Mouse (Mus musculus) splenic B cell, adult 2 months (primary cell): ENCODE results near the gene Gm4952.

Experiments used
- DNase-seq: peaks from one replicate; pipeline ENCODE4 v3.0.0-alpha.2; 2011; ENCODE audit warnings: low read depth, low spot score
- H3K27me3 ChIP-seq: 2 replicates; pipeline ENCODE4 v1.6.1; 2012; ENCODE audit warnings: mild to moderate bottlenecking, low read length, moderate library complexity, mixed read lengths; ENCODE audit not compliant: control insufficient read depth, poor library complexity, insufficient read depth, severe bottlenecking
- H3K36me3 ChIP-seq: 2 replicates; pipeline ENCODE4 v1.6.1; 2012; ENCODE audit warnings: mild to moderate bottlenecking, low read length, moderate library complexity, mixed read lengths; ENCODE audit not compliant: control insufficient read depth, poor library complexity, insufficient read depth, severe bottlenecking

The Gm4952 gene

GRCm38 (mm10) chr19:12599674-12600073 is at the start of gene Gm4952:
Gm4952 (plus strand) TSS chr19:12599974.
- no peaks in the 10 kb centered on the region for H3K36me3 ChIP-seq
- no peaks in the 10 kb centered on the region for H3K27me3 ChIP-seq
- DNase-seq, result no peak

- no peaks in the 10 kb centered on the region for H3K36me3 ChIP-seq
- no peaks in the 10 kb centered on the region for H3K27me3 ChIP-seq
- no peak for DNase-seq
Measured at GRCm38 (mm10) chr19:12550005-12550942, 49.5 kb upstream of the Gm4952 start.

- DNase-seq, result peak; percentile 59
- Histone ChIP-seq H3K27me3 (no peaks in the 10 kb centered on the region), H3K36me3 (no peaks in the 10 kb centered on the region)
Measured at GRCm38 (mm10) chr19:12556293-12556692, 43.5 kb upstream of the Gm4952 start.

GRCm38 (mm10) chr19:12558219-12558618 is 41.6 kb upstream of the Gm4952 start:
- Histone ChIP-seq H3K27me3 (no peaks in the 10 kb centered on the region), H3K36me3 (no peaks in the 10 kb centered on the region)
- no peak for DNase-seq

GRCm38 (mm10) chr19:12564197-12564596 is 35.6 kb upstream of the Gm4952 start:
- Histone ChIP-seq H3K36me3 (0 out of 2 replicates have a peak, but pooled peaks cover 3% of the 10 kb centered on the region), H3K27me3 (no peaks in the 10 kb centered on the region)
- DNase-seq, result peak; percentile 60

GRCm38 (mm10) chr19:12567011-12567410 is 32.8 kb upstream of the Gm4952 start:
- Histone ChIP-seq H3K36me3 (peaks cover 5% of the 10 kb centered on the region; the same call in 1 of the 2 replicates), H3K27me3 (no peaks in the 10 kb centered on the region)
- peak; percentile 78 for DNase-seq

GRCm38 (mm10) chr19:12570866-12571265 is 28.9 kb upstream of the Gm4952 start:
- H3K36me3 ChIP-seq, result peaks cover 7% of the 10 kb centered on the region
- no peaks in the 10 kb centered on the region for H3K27me3 ChIP-seq
- DNase-seq, result peak; percentile 43

GRCm38 (mm10) chr19:12571687-12572086 is 28.1 kb upstream of the Gm4952 start:
- Histone ChIP-seq H3K27me3 (no peaks in the 10 kb centered on the region), H3K36me3 (peaks cover 7% of the 10 kb centered on the region)
- peak; percentile 23 for DNase-seq

GRCm38 (mm10) chr19:12572614-12573265 is 27.0 kb upstream of the Gm4952 start:
- H3K36me3 ChIP-seq, result peaks cover 12% of the 10 kb centered on the region

GRCm38 (mm10) chr19:12573266-12574011 is 26.3 kb upstream of the Gm4952 start:
- H3K36me3 ChIP-seq, result peaks cover 18% of the 10 kb centered on the region
- DNase-seq, result peak; percentile 94
- H3K27me3 ChIP-seq, result no peaks in the 10 kb centered on the region

More at GRCm38 (mm10) chr19:12572614-12573265, 27.0 kb upstream of the Gm4952 start:
- no peak for DNase-seq
- H3K27me3 ChIP-seq, result no peaks in the 10 kb centered on the region

- no peaks in the 10 kb centered on the region for H3K27me3 ChIP-seq
- peak; percentile 73 for DNase-seq
- peaks cover 14% of the 10 kb centered on the region for H3K36me3 ChIP-seq
Measured at GRCm38 (mm10) chr19:12574012-12574407, 25.8 kb upstream of the Gm4952 start.

- Histone ChIP-seq H3K27me3 (no peaks in the 10 kb centered on the region), H3K36me3 (peaks cover 14% of the 10 kb centered on the region)
- DNase-seq, result no peak
Measured at GRCm38 (mm10) chr19:12575107-12575506, 24.7 kb upstream of the Gm4952 start.

- Histone ChIP-seq H3K27me3 (no peaks in the 10 kb centered on the region), H3K36me3 (peaks cover 12% of the 10 kb centered on the region)
- DNase-seq, result peak; percentile 51
Measured at GRCm38 (mm10) chr19:12575514-12575913, 24.3 kb upstream of the Gm4952 start.

GRCm38 (mm10) chr19:12576639-12577038 is 23.1 kb upstream of the Gm4952 start:
- H3K36me3 ChIP-seq, result peaks cover 12% of the 10 kb centered on the region
- H3K27me3 ChIP-seq, result no peaks in the 10 kb centered on the region
- peak; percentile 67 for DNase-seq
